Mouse (Mus musculus) kidney, postnatal 0 days (tissue): ENCODE results near the gene Slc24a4. TPM values are rescaled to one million over a fixed set of nuclear protein-coding genes. Genes with fewer than 3 reads are reported as not detected.

Experiments used
- ATAC-seq: fragments of 200-750 bp; cut with Nextera tagmentation; replicated peaks from 2 replicates; pipeline ENCODE4 v1.8.0; 2017; ENCODE audit warnings: low read depth, moderate number of reproducible peaks, moderate TSS enrichment, moderate library complexity; ENCODE audit not compliant: low FRiP score
- DNase-seq: peaks from one replicate; pipeline ENCODE4 v3.0.0-alpha.2; 2016; ENCODE audit warnings: low spot score
- H3K27ac ChIP-seq: fragments of 300-500 bp; sonication (generic); 2 replicates; pipeline ENCODE4 v1.5.1; 2014; ENCODE audit warnings: mild to moderate bottlenecking
- H3K27me3 ChIP-seq: fragments of 300-500 bp; sonication (generic); 2 replicates; pipeline ENCODE4 v1.6.1; 2014; ENCODE audit warnings: low read length, mixed read lengths; ENCODE audit not compliant: insufficient read depth
- H3K36me3 ChIP-seq: fragments of 300-500 bp; sonication (generic); 2 replicates; pipeline ENCODE4 v1.6.1; 2014; ENCODE audit warnings: low read length, mixed read lengths; ENCODE audit not compliant: insufficient read depth
- H3K4me1 ChIP-seq: fragments of 300-500 bp; sonication (generic); replicated peaks from 2 replicates; pipeline ENCODE4 v1.6.1; 2014; ENCODE audit warnings: antibody characterized with exemption, low read length, mixed read lengths; ENCODE audit not compliant: insufficient read depth
- H3K4me2 ChIP-seq: fragments of 300-500 bp; sonication (generic); 2 replicates; pipeline ENCODE4 v1.6.1; 2014; ENCODE audit warnings: mild to moderate bottlenecking, low read length, moderate library complexity, mixed read lengths
- H3K4me3 ChIP-seq: fragments of 300-500 bp; sonication (generic); replicated peaks from 2 replicates; pipeline ENCODE4 v1.5.1; 2014; ENCODE audit warnings: low read depth, low read length
- H3K9ac ChIP-seq: fragments of 300-500 bp; sonication (generic); 2 replicates; pipeline ENCODE4 v1.6.1; 2014; ENCODE audit warnings: low read depth, low read length
- H3K9me3 ChIP-seq: fragments of 300-500 bp; sonication (generic); replicated peaks from 2 replicates; pipeline ENCODE4 v1.6.1; 2016; ENCODE audit warnings: low read length, inconsistent platforms, mixed read lengths
- CTCF ChIP-seq: IDR thresholded peaks from 2 replicates; pipeline ENCODE4 v1.5.1; 2016; ENCODE audit warnings: antibody characterized with exemption, low read depth, mild to moderate bottlenecking, moderate library complexity
- WGBS: fragments of 180-500 bp; shearing (Covaris S2); extraction: QIAGEN DNeasy Blood & Tissue Kit; methylation state at CpG from one replicate; pipeline ENCODE4 v1.1.7; 2014; 5-methylcytosine and 5-hydroxymethylcytosine counted together
- polyA plus RNA-seq: library from polyadenylated mRNA; unstranded; fragments of >200 nt; fragmentation: Nextera tagmentation; extraction: Ambion mirVana; gene quantifications from 2 replicates; pipeline ENCODE4 v1.2.1, GENCODE M21; 2015

Slc24a4 gene
- polyA plus RNA-seq, 1 experiment from 2014 or later: not detected

- ATAC-seq (no peak), DNase-seq (no peak)
- Histone ChIP-seq H3K27ac (no peak overlapping the region), H3K4me2 (no peak overlapping the region), H3K36me3 (peaks cover 12% of the 10 kb centered on the region; the same call in 1 of the 2 replicates), H3K4me1 (peaks cover 15% of the 10 kb centered on the region), H3K9me3 (no peaks in the 10 kb centered on the region), H3K27me3 (no peaks in the 10 kb centered on the region), H3K4me3 (no peak overlapping the region), H3K9ac (no peak overlapping the region)
- no peak for TF ChIP-seq CTCF
- 77% methylated on average over 5 of the region's 5 CpGs for WGBS
Measured at GRCm38 (mm10) chr12:102311454-102311853, 182.9 kb downstream of the Slc24a4 start.

Other genes with a start within 250 kb of the Slc24a4 start
- gene Trip11, start 215.5 kb upstream of the Slc24a4 start, polyA plus RNA-seq: 21.7 and 25.8 TPM in 2 replicates
- gene Atxn3, start 170.5 kb upstream of the Slc24a4 start, polyA plus RNA-seq: 13.1 and 13.9 TPM in 2 replicates
- gene Cpsf2, start 152.7 kb upstream of the Slc24a4 start, polyA plus RNA-seq: 21.7 and 23.9 TPM in 2 replicates
- 5.5 and 8.8 TPM in 2 replicates for gene Rin3, start 154.3 kb downstream of the Slc24a4 start, polyA plus RNA-seq